Mouse (Mus musculus): ENCODE measurements around the gene 1700028P14Rik.

1700028P14Rik gene

DNA sequence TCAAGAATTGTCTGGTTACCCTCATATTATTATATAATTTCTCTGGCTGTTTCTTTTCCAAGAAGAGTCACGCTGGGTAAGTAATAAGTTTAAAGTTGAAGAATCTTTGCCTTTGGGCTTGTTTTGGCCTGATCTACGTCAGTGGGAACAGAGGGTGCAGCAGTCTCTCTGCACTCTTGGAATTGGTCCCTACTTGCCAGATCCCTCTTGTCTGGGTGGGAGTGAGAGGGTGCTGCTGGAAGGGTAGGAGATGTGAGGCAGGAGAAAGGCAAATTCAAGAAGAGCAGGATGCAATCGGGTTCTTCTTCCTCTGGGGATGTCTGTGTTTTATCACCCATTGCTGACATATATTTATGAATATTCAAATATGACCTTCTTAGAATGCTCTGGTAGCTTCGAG, 42.9 kb downstream of the 1700028P14Rik start:
- in situ Hi-C loops (cut with MboI, MseI): no loop called here

DNA sequence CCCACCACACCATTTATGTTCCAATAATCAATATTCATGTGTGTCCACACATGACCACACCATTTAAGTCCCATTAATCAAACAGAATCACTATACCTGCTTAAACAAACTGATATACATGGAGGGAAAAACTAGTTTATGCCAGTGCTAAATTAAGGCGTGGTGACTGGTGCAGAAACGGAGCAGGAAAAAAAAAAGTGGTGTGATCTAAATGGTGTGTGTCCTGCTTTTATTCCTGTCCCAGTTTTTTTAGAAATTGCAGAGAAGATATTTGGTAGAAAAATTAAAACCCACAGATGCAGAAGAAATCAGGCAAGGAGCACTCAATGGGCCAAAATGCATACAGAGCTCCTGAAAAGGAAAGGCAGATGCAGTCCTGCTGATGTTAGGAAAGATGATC, 44.7 kb downstream of the 1700028P14Rik start:
- in situ Hi-C loops (cut with MboI, MseI): no loop called here

DNA sequence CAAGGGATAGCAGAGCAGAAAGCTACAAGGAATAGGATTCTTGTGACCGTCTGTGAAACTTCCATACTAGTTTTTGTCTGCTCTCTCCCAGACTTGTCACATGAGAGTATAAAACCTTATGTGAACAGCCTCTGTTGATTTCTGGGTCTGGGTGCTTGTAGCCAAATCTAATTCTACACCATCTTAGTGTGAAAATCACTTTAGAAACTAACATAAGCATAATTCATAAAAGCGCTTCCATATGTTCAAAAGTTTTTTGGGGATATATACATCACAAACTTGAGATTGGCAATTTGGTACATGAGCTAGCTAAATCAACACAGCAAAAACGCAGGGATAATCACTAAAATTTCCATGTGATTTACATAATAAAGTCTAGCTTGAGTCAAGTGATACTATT, 57.7 kb downstream of the 1700028P14Rik start:
- in situ Hi-C loops (cut with MboI, MseI): no loop called here

DNA sequence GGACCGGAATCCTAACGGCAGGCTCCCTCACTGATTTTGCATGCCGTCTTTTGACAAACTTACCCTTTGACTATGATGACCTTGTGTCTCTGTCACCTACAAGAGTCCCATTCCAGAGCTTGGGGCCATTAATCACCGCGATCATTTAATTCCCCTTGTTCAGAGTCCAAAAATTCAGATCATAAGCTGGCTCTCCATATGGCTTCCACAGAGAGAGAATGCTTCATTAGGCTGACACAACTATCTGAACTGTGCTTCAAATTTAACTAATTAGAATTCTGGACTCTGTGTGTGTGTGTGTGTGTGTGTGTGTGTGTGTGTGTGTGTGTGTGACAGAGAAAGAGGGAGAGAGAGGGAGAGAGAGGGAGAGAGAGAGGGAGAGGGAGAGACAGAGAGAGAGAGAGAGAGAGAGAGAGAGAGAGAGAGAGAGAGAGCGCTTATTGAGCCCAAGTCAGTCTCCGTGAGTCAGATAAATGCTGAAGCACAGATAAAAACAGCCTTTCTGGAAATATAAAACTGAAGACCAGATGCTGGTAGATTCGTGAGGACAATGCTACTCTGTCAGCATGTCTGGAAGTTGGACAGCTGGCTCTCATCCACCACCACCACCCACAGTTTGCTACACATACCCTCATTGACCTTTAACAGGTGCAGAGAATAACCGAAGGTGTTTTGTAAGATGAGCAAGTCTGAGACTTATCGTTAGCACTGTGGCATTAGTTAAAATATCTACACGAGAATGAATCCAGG, 73.8 kb downstream of the 1700028P14Rik start:
- in situ Hi-C loops (cut with MboI, MseI): no loop called here

DNA sequence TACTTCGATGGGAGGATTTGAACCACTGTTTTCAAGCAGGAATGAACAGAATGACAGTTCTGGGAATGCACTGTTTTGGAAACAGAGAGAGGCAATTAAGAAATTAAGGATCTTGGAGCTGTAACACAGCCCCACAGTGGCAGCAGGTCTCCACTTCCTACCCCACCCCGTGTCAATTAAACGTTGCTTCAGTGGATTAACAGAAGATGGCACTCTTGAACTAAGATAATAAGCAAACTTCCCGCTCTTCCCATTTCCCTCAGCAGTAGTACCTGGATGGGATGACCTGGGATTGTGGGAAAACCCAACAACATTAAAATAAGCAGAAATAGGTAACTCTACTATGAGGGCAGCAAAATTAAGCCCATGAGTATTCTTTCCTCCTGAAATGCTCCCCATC, 75.9 kb downstream of the 1700028P14Rik start:
- in situ Hi-C loops (cut with MboI, MseI): no loop called here

DNA sequence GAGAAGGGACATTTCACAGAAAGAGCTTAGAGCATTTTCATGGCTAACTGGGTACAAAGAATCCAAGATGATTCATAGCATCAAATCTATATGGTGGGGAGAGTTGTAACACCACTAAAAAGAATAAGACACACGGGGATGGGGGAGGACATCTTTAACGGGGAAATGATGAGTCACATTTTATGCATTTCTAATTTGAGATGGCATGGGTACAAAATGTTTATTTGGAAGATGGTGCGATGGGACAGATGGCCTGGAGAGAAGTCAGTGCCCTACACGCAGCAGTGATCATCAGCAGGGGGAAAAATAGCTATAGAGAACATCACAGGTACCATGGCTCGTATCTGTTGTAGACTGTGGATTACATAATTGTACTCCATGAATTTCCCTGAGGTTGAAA, 88.9 kb downstream of the 1700028P14Rik start:
- in situ Hi-C loops (cut with MboI, MseI): no loop called here

DNA sequence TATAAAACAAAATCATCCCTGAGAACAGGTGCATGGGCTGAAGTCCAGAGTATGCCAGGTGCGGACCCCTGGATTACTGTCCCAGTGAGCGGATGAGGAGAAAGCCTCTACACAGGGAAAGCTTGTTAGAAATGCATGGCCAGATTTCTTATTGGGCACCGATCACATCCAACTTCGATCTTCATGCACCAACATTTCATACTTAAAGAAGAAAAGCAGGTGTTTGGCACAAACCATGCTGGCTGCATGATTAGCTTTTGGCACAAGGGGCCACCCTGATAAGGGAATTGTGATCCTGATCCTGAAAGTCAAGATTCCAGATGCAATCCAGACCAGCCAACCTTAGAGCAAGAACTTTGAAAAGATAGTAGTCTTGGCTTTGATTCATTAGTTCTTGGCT, 90.0 kb downstream of the 1700028P14Rik start:
- in situ Hi-C loops (cut with MboI, MseI): no loop called here

DNA sequence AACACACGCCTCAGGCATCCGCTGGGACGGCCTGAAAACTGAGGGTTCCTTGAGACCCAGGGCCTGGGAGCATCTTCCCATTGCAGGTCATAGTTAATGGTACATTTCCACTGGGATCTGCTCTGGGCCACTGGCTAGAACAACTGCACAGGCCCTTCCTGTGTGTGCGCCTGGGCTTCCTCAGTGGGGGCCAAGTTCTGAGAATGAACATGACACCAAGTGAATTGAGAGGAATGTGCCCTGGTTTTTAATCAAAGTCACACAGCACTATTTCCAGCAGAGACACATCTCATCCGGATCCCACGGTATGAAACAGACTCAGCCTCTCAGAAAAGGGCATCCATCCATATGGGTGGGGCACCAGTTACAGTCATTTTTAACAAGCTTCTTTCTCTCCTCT, 90.6 kb downstream of the 1700028P14Rik start:
- in situ Hi-C loops (cut with MboI, MseI): no loop called here

DNA sequence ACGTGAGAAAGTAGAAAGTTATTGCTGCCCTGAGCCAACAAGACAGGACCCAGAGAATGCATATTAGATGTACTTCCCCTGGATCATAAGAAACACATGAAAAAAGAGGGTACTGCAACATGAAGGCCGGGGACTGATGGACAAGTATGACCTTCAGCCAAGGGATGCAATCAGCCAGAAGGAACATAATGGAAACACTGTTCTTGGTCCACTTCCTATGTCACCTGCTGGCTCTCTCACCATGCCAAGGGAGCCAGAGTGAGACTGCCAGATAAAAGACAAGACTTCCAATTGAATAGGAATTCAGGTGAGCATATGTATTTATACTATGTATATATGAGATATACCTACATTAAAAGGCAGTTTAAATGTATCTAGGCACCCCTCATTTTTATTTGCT, 99.2 kb downstream of the 1700028P14Rik start:
- in situ Hi-C loops (cut with MboI, MseI): no loop called here

DNA sequence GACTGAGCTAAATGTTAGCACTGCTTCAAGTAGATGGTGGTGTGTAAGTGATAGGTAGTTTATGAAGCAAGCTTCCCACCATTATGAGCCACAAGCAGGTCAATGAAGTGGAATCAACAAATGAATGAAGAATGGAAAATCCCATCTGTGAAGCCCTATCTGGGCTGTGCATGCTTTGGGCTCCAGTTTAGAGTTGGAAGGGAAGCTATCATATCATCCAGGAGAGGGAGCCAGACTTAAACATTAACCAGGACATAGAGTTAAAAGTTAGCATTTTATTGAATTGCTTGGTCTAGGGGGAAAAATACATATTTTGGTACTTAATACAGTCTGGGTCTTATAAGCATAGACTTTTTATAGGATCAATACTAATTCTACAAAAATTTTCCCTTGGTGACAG, 107.0 kb downstream of the 1700028P14Rik start:
- in situ Hi-C loops (cut with MboI, MseI): loop anchor here (25.0 kb wide), 1 partner anchor 417 kb away; no protein-coding TSS in a partner anchor

DNA sequence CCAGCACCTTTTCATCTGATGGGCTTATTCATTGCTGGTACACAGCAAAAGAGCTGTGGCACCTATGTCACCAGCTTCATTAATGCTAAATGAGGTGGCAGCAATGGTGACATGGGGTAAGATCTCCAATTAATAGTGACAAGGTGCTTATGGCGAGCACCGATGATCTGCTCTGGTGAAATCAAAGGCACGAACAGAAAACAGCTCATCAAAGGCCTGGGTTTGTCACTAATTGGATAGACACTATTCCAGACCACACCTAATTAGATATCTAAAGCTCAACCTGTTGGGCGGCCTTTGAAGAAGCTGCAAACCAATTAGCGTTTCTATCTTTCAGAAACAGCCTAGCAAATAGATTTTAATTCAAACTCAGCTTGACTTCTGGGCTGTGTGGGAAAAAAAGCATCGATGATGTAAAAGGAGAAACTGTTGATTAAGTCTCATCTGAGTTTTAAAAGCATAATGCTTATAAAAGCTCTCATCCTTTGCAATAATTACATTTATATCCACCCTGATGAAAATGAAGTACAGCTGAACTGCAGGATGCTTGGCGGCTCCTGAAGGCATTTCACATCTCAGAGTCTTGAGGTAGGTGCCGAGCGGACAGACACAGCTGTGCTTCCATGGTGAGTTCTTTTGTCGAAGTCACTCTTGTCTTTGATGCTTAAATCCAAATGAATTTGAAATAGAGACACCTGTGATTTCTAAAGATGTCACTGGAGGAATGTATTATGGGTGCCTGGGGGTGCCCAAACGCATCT, 109.2 kb downstream of the 1700028P14Rik start:
- in situ Hi-C loops (cut with MboI, MseI): loop anchor here (25.0 kb wide), 1 partner anchor 419 kb away; no protein-coding TSS in a partner anchor

DNA sequence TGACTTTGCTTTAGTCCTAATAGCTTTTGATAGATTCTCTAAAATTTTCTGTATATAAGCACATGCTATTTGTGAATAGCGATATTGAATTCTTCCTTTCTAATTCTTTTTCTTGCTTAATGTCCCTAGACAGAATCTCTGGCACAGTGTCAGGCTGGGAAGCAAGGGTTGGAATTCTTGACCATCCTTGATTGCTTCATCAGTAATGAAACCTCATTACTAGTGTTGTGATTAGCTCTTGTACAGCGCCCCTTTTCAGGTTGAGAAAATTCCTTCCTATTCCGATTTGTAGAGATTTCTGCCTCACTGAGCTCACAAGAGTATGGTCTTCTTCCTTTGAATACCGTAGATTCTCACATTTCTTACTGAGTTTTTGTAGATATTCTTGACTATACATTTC, 109.9 kb downstream of the 1700028P14Rik start:
- in situ Hi-C loops (cut with MboI, MseI): loop anchor here (25.0 kb wide), 1 partner anchor 420 kb away; no protein-coding TSS in a partner anchor

DNA sequence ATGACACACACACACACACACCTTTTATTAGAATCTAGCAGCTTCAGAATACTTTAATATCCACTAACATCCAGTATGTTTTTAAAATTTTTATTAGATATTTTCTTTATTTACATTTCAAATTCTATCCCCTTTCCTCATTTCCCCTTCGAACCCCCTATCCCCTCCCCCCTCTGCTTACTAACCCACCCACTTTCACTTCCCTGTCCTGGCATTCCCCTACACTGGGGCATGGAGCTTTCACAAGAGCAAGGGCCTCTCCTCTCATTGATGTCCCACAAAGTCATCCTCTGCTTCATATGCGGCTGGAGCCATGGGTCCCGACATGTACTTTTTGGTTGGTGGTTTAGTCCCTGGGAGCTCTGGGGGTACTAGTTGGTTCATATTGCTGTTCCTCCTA, 116.9 kb downstream of the 1700028P14Rik start:
- in situ Hi-C loops (cut with MboI, MseI): loop anchor here (25.0 kb wide), 1 partner anchor 427 kb away; no protein-coding TSS in a partner anchor

DNA sequence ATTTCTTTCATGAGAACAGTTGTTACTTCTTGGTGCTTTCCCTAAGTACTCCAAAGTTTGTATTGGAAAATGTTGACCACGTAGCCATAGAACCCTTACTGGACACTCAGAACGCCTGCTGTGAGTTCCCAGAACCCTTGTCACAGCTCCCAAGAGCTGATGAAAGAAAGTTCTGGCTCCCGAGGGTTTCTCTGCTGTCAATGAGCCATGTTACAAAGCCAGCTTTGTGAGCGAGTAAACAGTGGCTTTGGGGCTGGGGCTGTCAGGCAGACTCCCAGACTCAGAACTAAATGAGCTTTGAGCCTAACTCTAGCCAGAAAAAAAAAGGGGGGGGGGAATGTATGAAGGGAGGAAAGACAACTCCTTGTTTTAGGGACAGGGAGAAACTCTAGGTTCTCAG, 120.7 kb downstream of the 1700028P14Rik start:
- in situ Hi-C loops (cut with MboI, MseI): loop anchor here (25.0 kb wide), 1 partner anchor 430 kb away; no protein-coding TSS in a partner anchor

DNA sequence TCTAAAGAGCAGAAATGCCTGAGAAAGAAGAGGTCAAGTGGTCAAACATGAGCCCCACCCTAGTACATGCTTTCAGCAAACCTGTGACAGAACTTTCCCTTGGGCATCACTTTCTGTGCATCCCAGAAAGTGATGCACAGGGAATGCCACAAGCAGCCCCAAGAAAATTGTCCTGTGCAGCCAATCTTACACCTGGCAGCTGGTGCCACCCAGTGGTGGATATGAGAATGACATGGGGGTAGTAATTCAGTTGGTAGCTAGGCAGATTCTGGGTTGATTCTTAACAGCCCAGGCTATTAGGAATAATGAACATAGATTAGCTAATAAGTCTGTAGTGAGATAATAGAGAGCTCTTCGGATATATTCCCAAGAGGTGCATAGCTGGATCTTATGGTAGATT, 128.9 kb downstream of the 1700028P14Rik start:
- in situ Hi-C loops (cut with MboI, MseI): loop anchor here (25.0 kb wide), 1 partner anchor 611 kb away; no protein-coding TSS in a partner anchor

DNA sequence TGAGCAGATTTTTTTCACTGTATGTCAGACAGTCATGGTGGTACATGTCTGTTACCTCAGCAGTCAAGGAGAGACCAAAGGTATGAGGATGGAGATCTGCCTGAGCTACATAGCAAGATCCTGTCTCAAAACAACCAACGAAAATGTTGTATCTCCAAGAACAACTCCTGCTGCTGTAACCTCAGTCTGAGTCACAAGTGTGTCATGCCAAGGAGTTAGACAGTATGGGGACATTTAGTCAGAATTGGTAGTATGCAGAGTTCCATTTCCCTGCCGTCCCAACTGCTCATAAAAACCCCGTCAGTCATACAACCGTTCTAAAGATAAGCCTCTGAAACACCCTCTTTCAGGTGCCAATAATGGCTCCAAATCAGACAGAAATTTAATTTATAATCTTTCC, 130.8 kb downstream of the 1700028P14Rik start:
- in situ Hi-C loops (cut with MboI, MseI): loop anchor here (25.0 kb wide), 1 partner anchor 610 kb away; no protein-coding TSS in a partner anchor

DNA sequence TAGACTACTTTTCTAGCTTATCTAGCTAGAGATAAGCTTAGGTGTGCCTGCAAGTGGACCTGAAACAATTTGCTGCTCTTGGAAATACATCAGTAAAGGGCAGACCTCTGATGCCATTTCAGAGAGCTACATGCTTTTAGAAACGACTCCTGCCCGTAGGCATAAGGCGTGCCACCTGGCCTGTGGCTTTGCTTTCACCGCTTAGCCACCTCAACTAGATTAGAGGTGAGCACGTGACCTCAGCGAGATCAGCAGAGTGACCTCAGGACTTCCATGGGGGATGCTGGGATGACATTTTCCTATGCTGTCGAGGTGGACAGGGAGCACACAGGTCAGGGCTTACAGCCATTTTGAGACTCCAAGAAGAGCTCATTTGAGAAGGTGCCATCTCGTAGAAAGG, 131.5 kb downstream of the 1700028P14Rik start:
- in situ Hi-C loops (cut with MboI, MseI): loop anchor here (25.0 kb wide), 1 partner anchor 609 kb away; no protein-coding TSS in a partner anchor

DNA sequence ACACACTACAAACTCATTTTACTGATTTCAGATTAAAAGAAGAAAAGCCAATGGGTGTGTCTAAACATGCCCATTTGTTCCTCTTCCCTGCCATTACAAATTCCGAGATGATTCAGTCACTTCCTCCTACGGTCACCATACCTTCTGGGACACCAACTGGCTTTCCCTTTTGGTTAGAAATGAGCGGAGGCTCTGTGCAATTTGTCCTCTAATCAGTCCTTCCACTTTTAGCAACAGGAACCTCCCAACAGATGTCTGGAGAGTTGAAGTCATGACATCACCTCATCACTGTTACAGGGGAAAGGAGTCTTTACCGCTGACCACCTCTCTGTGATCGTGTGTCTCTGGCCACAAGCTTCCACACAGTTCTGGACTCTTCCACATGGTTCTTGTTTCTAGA, 132.0 kb downstream of the 1700028P14Rik start:
- in situ Hi-C loops (cut with MboI, MseI): loop anchor here (25.0 kb wide), 1 partner anchor 608 kb away; no protein-coding TSS in a partner anchor

DNA sequence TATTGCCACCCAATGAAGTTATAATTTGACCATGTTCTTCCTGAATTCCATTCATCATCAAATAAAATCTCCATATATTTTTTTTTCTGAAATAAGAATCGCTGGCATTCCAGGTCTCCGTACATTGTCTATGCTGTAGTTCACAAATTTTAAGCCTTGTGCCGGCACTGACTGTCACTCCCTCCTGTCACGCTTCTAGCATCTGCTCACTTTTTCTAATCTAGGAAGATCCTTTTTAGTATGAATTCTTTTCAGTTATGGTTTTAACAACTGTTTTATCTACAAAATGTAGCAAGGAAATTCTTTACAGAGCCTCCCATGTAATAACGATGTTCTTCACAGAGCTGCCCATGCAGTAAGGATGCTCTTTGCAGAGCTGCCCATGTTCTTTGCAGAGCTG, 134.1 kb downstream of the 1700028P14Rik start:
- in situ Hi-C loops (cut with MboI, MseI): loop anchor here (10.0 to 25.0 kb wide), 2 partner anchors 224 to 606 kb away; no protein-coding TSS in a partner anchor

DNA sequence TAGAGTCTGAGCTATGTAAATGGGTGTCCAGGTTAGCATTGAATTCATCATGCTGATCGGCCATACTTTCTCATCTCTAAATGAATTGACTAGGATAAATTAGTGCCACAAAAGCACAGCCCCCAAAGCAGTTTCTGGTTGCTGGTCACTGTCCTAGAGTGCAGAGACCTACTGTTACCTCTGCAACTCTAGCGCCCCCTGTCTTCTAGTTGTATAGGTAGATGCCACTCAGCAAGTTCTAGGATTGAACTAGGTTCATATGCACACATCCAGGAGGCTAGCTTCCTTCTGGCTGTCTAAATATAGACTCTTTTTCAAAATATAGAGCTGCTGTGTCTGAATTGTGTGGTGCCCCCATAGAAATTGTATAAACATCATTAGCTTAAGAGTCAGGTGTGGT, 141.3 kb downstream of the 1700028P14Rik start:
- in situ Hi-C loops (cut with MboI, MseI): loop anchor here (5.0 to 25.0 kb wide), 3 partner anchors 124 to 599 kb away; no protein-coding TSS in a partner anchor

Measured in T-helper 2 cell (primary cell).